Mouse (Mus musculus) brain, embryonic 18.5 days (tissue): ENCODE results near the gene Bloc1s4.
A peak's percentile ranks its signal among the peaks of the same experiment; 100 is the strongest.

Experiments
- DNase-seq: peaks from one replicate; pipeline ENCODE4 v3.0.0-alpha.2; 2012; ENCODE audit warnings: low read depth, low spot score

The Bloc1s4 gene

DNA sequence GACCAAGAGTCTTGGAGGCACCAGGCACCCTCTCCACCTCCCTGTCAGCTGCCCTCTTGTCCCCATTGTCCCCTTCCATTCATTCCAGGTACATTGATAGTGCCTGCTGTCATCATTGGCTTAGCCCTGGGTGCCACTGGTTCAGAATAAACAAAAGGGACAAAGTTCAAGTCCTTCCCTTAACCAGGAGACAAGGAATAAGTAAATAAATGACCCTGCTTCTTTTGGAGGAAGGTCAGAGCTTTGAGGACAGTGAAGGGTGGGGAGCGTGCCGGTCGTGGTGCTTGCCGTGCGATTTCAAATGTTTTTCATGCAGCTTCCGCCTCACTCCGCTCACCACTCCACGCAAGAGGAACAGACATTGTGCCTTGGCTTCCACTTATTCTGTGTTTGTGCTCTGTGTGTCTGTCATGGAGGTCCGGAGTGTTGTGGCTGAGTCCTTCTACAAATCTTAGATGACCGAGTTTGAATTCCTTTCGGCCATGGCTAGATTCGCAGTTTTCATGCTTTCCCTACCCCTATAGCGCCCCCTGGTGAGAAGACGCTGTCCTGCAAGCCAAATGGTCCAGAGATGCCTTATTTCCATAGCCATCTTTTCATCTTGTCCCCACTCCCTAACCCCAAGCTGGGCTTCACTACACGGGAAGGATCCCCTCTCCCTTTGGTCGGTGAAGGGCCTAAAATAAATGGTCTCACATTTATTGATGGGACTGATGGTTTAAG is 6.2 kb downstream of the Bloc1s4 start:
- DNase-seq: no peak

- DNase-seq: no peak
Observed at GRCm38 (mm10) chr5:36739829-36740228, 8.6 kb downstream of the Bloc1s4 start.

DNA sequence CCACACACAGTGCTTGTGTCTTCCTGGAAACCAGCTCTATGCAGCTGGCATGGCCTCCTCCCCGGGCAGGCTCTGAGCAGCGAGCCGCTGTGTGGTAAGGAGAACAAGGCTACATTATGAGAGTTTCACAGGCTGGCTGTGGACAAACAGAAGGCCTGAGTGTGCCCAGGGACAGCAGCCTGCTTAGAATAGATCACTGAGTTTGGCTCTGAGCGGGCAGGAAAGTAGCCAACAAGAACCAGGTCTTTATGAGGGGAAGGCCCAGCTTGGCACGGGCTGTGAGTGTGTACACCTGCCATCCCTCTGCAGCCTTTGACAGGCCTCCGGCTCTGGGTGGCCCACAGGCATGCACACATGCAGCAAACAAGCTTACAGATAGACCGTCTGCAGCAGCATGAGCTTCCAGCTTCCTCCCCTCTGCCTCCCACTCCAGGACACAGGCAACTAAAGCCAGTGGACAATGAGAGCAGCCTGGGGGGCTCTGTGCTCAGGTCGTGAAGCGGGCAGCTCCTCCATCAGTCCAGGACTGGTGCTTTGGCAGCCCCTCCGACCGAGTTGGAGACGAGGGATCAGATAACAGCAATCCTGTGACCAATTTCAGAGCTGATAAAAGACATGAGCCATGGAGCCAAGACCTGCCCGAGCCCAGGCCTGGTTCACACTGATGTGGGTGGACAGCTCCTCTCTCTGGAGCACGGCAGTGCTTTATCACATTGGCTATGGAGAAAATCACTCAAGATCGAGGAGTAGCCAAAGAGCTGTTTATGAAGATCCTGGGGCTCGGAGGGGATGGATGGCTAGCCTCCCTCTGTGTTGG is 9.4 kb downstream of the Bloc1s4 start:
- peak; percentile 56 for DNase-seq

DNA sequence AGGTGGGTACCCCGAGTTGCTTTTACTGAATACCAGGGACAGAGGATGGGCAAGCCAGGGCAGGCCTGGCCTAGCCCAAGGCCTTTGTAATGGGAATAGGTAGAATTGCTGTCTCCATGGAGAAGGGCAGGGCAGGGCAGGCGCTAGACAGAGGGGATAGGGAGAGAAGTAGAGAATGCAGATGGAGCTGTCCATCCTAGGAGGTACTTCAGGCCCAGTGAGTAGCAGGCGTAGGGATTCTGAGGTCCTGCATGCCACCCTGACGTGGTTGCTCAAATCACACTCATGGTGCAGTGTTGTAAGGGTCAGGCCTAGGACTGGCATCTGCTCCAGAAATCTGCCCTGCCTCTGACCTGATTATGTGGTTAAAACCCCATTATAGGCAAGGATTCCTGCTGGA is 10.7 kb downstream of the Bloc1s4 start:
- DNase-seq: no peak

- no peak for DNase-seq
Observed at GRCm38 (mm10) chr5:36736009-36736408, 12.4 kb downstream of the Bloc1s4 start.

GRCm38 (mm10) chr5:36735106-36735505 is 13.3 kb downstream of the Bloc1s4 start:
- no peak for DNase-seq

GRCm38 (mm10) chr5:36733405-36733804 is 15.0 kb downstream of the Bloc1s4 start:
- DNase-seq: no peak

- DNase-seq: no peak
Observed at GRCm38 (mm10) chr5:36731901-36732652, 16.4 kb downstream of the Bloc1s4 start.

GRCm38 (mm10) chr5:36730689-36731088 is 17.8 kb downstream of the Bloc1s4 start:
- no peak for DNase-seq

GRCm38 (mm10) chr5:36729923-36730322 is 18.5 kb downstream of the Bloc1s4 start:
- DNase-seq: no peak

GRCm38 (mm10) chr5:36729086-36729473 is 19.4 kb downstream of the Bloc1s4 start:
- DNase-seq: no peak

- no peak for DNase-seq
Observed at GRCm38 (mm10) chr5:36728403-36729085, 19.9 kb downstream of the Bloc1s4 start.

DNA sequence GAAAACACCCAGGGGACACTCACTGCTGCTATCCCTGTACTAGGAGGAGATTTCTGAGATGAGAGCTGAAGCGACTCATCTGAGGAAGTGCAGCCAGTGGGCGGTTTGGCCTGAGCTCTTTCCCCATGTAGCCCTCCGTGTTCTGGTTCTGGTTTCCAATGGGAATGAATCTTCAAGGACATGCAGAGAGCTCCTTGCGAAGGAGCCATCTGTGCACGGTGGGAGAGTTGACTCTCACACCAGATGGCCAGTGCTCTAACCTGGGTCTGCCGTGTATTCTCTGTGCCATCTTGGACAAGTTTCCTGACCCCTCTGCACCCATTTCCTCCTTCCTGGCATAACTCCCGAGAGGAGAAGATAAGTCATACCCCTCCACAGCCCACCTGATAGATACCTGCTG is 20.7 kb downstream of the Bloc1s4 start:
- no peak for DNase-seq

- DNase-seq: no peak
Observed at GRCm38 (mm10) chr5:36727136-36727535, 21.3 kb downstream of the Bloc1s4 start.

- DNase-seq: no peak
Observed at GRCm38 (mm10) chr5:36726387-36726801, 22.1 kb downstream of the Bloc1s4 start.

DNA sequence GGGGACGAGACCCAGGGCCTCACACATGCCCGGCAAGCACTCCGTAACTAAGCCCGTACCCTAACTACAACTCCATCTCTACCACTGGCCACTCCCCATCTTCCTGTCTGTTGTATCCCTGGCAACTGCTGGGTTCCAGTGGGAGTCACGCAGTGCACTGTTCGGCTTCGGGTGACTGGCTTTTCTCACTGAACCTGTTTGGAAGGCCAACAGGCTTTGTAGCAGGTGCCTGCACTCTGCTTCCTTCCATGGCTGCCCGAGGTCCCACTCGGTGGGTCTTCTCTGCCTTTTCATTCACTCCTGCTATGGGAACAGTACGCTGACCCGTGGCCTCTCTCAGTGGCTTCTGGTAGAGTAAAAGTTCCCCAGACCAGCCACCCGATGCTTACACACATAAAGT is 22.6 kb downstream of the Bloc1s4 start:
- DNase-seq: no peak

DNA sequence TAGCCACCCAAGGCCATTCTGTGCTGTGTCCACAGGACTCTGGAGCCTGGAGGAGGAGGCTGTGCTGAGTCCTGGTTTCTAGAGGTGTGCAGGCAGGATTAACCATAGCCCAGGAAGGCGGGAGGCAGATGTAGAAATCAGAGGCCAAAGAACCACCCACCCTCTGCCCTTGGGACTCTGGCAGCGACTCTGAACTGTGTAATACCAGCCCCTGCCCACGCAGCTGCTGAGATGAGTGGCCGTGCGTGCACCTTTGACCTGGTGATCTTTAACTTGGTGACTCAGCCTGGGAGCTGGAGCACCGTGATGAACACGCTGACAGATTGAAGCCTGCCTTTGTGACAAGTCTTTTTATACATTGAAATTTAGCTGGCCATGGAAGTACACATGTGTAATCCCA is 24.2 kb downstream of the Bloc1s4 start:
- no peak for DNase-seq

DNA sequence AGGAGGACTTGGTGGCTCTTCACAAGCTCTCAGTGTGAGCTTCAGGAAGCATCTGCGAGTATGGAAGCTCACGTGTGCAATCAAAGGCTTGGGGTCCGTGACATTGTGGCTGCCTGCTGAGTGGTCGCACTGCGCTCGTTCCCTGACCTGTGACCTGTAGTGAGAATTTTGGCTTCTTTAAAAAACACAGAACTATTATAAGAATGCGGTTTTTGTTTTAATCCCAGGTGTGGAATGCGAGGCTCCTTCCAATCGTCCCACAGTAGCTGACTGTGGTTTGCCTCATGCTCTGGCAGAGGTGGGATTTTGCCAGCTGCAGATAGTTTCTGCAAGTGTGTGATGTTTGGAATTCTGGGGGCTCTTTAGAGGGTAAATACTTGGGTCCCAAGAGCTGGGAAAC is 25.1 kb downstream of the Bloc1s4 start:
- DNase-seq: no peak

DNA sequence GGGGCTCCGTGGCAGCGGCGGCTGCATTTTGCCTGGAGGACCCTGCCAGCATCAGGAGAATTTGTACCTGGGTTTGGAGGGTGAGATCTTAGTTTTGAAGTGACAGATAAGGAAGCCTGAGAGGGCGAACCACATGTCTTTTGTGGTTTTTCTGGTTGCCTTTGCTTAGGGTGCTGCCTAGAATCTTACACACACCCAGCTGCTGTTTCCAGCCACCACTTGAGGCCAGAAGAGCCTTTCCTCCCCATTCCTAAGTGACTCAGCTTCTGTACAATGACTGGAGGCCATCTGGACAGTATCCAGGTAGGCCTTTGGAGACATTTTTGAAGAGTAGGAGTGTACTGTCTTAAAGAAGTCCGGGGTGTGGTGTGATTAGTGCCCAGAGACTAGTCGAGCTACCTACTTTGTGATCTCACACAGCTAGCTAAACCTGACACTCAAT is 26.0 kb downstream of the Bloc1s4 start:
- DNase-seq: no peak

DNA sequence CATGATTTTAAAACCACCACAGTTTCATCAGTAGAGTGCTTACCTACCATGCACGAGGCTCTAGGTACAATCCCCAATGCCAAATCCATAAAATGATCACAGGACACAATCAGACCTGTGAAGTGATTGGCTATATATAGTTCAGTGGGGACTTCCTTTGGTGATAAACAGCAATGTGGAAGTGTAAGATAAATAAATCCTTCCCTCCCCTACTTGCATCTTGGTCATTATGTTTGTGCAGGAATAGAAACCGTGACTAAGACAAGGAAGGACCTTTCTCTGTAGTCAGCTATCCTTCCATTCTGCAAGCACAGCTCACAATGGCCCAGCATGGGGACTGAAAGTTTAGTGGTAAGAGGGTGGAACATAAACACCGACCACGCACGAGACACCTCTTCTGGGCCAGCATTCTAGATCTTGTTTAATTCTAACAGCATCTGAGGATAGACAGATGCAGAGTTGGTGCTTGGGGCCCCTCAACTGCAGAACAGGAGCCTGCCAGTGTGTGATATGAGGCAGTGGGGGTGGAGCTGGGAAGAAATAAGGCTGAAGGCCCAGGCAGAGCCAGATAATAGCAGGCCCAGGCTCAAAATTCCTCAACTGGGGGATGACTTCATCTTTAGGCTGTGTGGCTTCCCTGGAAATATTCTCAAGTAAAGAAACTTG is 27.6 kb downstream of the Bloc1s4 start:
- DNase-seq: no peak

GRCm38 (mm10) chr5:36720219-36720618 is 28.2 kb downstream of the Bloc1s4 start:
- DNase-seq: no peak
